Mouse (Mus musculus) intestine, embryonic 14.5 days (tissue): Measurements from ENCODE around the gene Iqcd. TPM values are rescaled to one million over a fixed set of nuclear protein-coding genes. Genes with fewer than 3 reads are reported as not detected.

Experiments used
- ATAC-seq: fragments of 200-750 bp; cut with Nextera tagmentation; replicated peaks from 2 replicates; pipeline ENCODE4 v1.8.0; 2017; ENCODE audit warnings: low read depth, moderate number of reproducible peaks, moderate TSS enrichment, moderate library complexity; ENCODE audit not compliant: low FRiP score, low TSS enrichment
- DNase-seq: peaks from one replicate; pipeline ENCODE4 v3.0.0-alpha.2; 2018; ENCODE audit warnings: low spot score
- H3K27ac ChIP-seq: fragments of 300-500 bp; sonication (generic); 2 replicates; pipeline ENCODE4 v1.5.1; 2014; ENCODE audit warnings: low read depth, mild to moderate bottlenecking, control low read depth
- H3K27me3 ChIP-seq: fragments of 300-500 bp; sonication (generic); replicated peaks from 2 replicates; pipeline ENCODE4 v1.6.1; 2014; ENCODE audit warnings: low read length, control low read depth; ENCODE audit not compliant: control insufficient read depth, insufficient read depth
- H3K36me3 ChIP-seq: fragments of 300-500 bp; sonication (generic); 2 replicates; pipeline ENCODE4 v1.6.1; 2014; ENCODE audit warnings: low read length, control low read depth; ENCODE audit not compliant: control insufficient read depth, insufficient read depth
- H3K4me1 ChIP-seq: fragments of 300-500 bp; sonication (generic); replicated peaks from 2 replicates; pipeline ENCODE4 v1.6.1; 2014; ENCODE audit warnings: low read length, control low read depth, mixed read lengths; ENCODE audit not compliant: control insufficient read depth, insufficient read depth
- H3K4me2 ChIP-seq: fragments of 300-500 bp; sonication (generic); 2 replicates; pipeline ENCODE4 v1.6.1; 2014; ENCODE audit warnings: low read length
- H3K4me3 ChIP-seq: fragments of 300-500 bp; sonication (generic); 2 replicates; pipeline ENCODE4 v1.5.1; 2014; ENCODE audit warnings: low read depth, low read length, control low read depth, mixed read lengths
- H3K9ac ChIP-seq: fragments of 300-500 bp; sonication (generic); 2 replicates; pipeline ENCODE4 v1.6.1; 2014; ENCODE audit warnings: mild to moderate bottlenecking, low read length
- H3K9me3 ChIP-seq: fragments of 300-500 bp; sonication (generic); 2 replicates; pipeline ENCODE4 v1.6.1; 2016; ENCODE audit warnings: low read length, control low read depth; ENCODE audit not compliant: control insufficient read depth
- WGBS: fragments of 180-500 bp; shearing (Covaris S2); extraction: QIAGEN DNeasy Blood & Tissue Kit; methylation state at CpG from one replicate; pipeline ENCODE4 v1.1.7; 2014; 5-methylcytosine and 5-hydroxymethylcytosine counted together
- polyA plus RNA-seq: library from polyadenylated mRNA; unstranded; fragments of >200 nt; fragmentation: Nextera tagmentation; extraction: Ambion mirVana; gene quantifications from 2 replicates; pipeline ENCODE4 v1.2.1, GENCODE M21; 2014

The Iqcd gene
- 0.24 and 0.48 TPM in 2 replicates for polyA plus RNA-seq

DNA sequence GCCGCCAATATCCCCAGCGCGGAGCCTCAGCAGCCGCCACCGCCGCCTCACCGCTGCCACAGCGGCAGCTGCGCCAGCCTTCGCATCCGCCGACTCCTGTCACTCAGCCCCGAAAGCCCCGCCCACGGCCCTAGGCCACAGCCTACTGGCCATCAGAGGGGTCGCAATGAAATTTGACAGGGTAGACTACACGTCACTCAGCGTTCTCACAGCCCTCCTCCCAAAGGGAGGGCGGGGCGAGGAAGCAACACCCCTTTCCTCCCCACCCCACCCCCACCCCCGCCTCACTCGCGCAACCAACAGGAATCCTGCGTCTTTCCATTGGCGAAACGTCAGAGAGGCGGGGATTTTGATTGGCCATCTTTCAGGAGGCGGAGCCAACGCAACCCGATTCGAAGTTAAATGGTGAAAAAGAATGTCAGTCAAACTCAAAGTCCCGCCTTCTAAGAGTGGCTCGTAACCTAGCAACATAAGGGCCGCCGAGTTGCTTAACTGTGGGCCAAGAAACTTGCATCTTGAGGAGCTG lies at the start of gene Iqcd, which contains the start of gene Tpcn1:
Gene Iqcd (plus strand): TSS at position 448 of the 526 bp plus-strand sequence.
Gene Tpcn1 (minus strand): TSS at position 105 of the 526 bp plus-strand sequence.
- H3K4me2 ChIP-seq, result peak within 1 kb of the TSS; percentile 97
- peaks cover 18% of the 10 kb centered on the region for H3K4me1 ChIP-seq
- peak within 1 kb of the TSS; percentile 77 for H3K9ac ChIP-seq
- peaks cover 14% of the 10 kb centered on the region for H3K36me3 ChIP-seq
- DNase-seq, result peak; percentile 98
- peak; percentile 96 for ATAC-seq
- H3K27ac ChIP-seq, result peak within 1 kb of the TSS; percentile 69; the same call in 1 of the 2 replicates
- under 1% methylated on average over 35 of the region's 35 CpGs for WGBS
- H3K4me3 ChIP-seq, result peak within 1 kb of the TSS; percentile 84
- no peaks in the 10 kb centered on the region for H3K27me3 ChIP-seq
- no peaks in the 10 kb centered on the region for H3K9me3 ChIP-seq

DNA sequence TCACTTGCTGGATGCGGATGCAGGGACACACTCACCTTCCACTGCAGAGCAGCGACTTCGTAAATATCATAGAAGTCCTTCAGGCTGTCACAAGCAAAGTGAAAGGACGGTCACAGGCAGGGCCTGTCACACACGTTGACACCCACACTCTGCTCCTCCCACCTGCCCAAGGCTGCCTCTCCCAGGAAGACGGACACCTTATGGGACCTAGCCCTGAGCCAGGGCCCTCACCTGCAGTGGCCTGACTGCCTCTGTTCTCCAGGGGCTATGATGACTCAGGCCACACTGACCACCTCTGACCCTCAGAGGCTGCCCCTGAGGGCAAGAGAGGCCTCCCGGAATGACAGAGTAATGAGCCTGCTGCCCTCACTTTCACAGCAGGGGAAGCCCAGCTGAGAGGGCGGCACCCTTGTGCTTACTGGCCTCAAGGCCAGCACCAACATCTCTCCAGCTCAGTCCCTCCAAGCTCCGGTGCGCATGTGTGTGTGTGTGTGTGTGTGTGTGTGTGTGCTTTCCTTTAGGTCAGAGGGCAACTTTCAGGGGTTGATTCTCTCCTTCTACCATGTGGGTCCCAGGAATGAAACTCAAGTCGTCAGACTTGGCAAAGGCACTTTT lies 40.5 kb upstream of the Iqcd start:
- H3K4me1 ChIP-seq, result peaks cover 13% of the 10 kb centered on the region
- H3K27me3 ChIP-seq, result no peaks in the 10 kb centered on the region
- ATAC-seq, result no peak
- no peak overlapping the region for H3K4me2 ChIP-seq
- H3K27ac ChIP-seq, result no peak overlapping the region
- H3K4me3 ChIP-seq, result no peak overlapping the region
- no peak overlapping the region for H3K9ac ChIP-seq
- H3K9me3 ChIP-seq, result no peaks in the 10 kb centered on the region
- DNase-seq, result no peak
- H3K36me3 ChIP-seq, result peaks cover 41% of the 10 kb centered on the region
- WGBS, result 68% methylated on average over 11 of the region's 11 CpGs

DNA sequence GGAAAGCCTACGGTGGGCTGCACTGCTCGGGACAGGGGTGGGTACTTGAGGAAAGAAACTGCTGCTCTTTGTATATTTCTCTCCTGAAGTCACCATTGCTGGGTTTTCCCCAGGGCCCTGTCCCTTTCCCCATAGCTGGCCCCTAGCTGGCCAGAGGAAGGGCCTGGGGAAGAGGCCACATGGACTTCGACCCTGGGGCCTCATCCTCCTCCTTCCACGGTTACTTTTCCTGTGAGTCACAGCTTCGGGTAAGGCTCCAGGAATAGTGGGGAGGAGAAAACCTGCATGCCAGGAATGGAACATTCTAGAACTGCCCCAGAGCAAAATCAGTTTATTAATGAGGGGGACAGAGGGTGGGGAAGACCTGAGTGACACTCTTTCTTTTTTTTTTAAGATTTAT lies 38.7 kb upstream of the Iqcd start:
- DNase-seq, result no peak
- Histone ChIP-seq H3K4me2 (no peak overlapping the region), H3K9ac (no peak overlapping the region), H3K4me1 (peaks cover 13% of the 10 kb centered on the region), H3K9me3 (no peaks in the 10 kb centered on the region), H3K27me3 (no peaks in the 10 kb centered on the region), H3K4me3 (no peak overlapping the region), H3K27ac (no peak overlapping the region), H3K36me3 (peaks cover 50% of the 10 kb centered on the region)
- ATAC-seq, result no peak
- WGBS, result 74% methylated on average over 5 of the region's 5 CpGs

DNA sequence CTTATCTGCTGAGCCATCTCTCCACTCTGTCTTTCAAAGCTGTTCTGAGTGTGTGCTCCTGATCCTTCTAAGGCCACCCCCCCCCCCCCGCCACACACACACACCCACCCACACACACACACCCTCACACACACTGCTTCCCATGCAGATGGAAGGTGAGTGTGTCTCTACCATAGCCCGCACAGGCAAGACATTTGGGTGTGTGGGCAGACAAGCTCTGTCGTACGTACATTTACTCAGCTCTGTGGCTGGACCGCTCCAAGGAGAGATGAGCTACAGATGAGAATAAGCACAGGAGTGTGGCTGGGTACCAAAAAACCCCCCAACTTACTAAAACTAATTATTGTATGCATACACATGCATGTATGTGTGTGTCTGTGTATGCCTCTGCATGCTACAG lies 38.1 kb upstream of the Iqcd start:
- Histone ChIP-seq H3K27me3 (no peaks in the 10 kb centered on the region), H3K36me3 (peaks cover 55% of the 10 kb centered on the region), H3K4me1 (peaks cover 13% of the 10 kb centered on the region), H3K9me3 (no peaks in the 10 kb centered on the region), H3K9ac (no peak overlapping the region), H3K4me2 (no peak overlapping the region), H3K27ac (no peak overlapping the region), H3K4me3 (no peak overlapping the region)
- DNase-seq (no peak), ATAC-seq (no peak)
- 94% methylated on average over 5 of the region's 5 CpGs for WGBS

DNA sequence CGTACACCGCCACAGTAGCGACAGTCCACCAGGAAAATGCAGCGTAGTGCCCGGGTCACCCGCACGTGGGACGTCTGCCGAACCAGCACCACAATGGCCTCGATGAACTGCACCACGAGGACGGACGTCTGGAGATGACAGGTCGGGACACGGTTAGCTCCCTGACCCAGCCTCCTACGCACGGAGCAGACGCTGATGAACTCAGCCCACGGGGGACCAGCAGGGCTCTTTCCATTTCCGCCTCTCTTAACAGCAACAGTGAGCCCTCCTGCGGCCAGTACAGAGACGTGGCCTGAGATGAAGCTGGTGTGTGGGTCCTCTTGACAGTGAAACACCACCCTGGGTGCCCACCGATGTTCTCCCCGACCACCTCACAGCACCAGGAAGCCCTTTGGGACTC lies 32.9 kb upstream of the Iqcd start:
- peaks cover 54% of the 10 kb centered on the region for H3K36me3 ChIP-seq
- no peak for ATAC-seq

DNA sequence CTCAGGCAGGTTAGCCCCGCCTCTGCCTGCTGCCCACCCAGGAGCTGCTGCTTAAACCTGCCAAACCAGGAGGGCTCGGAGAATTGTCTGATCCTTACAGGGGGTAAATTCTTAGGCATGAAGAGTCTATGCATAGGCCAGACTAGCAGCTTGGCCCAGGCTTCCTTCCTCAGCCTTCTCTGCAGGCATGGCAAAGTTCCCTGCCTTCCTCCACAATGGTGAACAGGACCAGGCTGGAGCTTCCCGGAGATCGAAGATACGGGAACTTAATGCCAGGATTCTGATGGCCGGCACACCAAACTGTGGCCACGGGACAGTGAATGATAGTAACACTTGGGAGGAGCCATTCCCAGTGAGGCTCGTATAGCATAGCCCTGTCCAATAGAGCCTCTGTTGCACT lies 30.8 kb upstream of the Iqcd start:
- 71% methylated on average over 8 of the region's 8 CpGs for WGBS
- Histone ChIP-seq H3K27me3 (no peaks in the 10 kb centered on the region), H3K4me1 (peaks cover 28% of the 10 kb centered on the region), H3K36me3 (peaks cover 42% of the 10 kb centered on the region), H3K4me2 (no peak overlapping the region), H3K4me3 (no peak overlapping the region), H3K9me3 (no peaks in the 10 kb centered on the region), H3K9ac (no peak overlapping the region), H3K27ac (no peak overlapping the region)
- DNase-seq (no peak), ATAC-seq (no peak)

More for the DNA sequence above, 32.9 kb upstream of the Iqcd start:
- DNase-seq, result no peak
- Histone ChIP-seq H3K4me2 (no peak overlapping the region), H3K9me3 (no peaks in the 10 kb centered on the region), H3K4me1 (peaks cover 31% of the 10 kb centered on the region), H3K9ac (no peak overlapping the region), H3K4me3 (no peak overlapping the region), H3K27ac (no peak overlapping the region), H3K27me3 (no peaks in the 10 kb centered on the region)
- 90% methylated on average over 24 of the region's 24 CpGs for WGBS

DNA sequence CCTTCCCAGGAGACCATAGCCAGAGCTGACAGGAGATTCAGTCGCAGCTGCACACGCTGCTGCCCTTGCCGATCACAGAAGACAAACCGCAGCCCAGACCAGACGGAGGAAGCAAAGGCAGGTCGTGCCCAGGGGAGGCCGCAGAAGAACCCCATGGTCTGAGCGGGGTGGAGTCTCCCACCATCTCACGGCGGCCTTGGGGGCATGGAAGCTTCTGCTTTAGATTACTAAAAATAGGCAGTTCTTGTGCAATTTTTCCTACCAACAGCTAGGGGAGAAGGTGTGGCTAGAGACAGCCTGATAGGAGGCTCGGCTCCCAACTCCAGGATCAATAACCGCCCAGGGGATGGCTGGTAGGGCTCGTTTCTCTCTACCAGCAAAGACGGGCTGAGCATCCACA lies 30.1 kb upstream of the Iqcd start:
- H3K36me3 ChIP-seq, result peaks cover 35% of the 10 kb centered on the region
- 62% methylated on average over 14 of the region's 14 CpGs for WGBS
- H3K4me3 ChIP-seq, result no peak overlapping the region
- H3K4me1 ChIP-seq, result peaks cover 34% of the 10 kb centered on the region
- H3K9ac ChIP-seq, result no peak overlapping the region
- no peaks in the 10 kb centered on the region for H3K27me3 ChIP-seq
- peak overlapping the region; percentile 1; the same call in 1 of the 2 replicates for H3K4me2 ChIP-seq
- ATAC-seq (no peak), DNase-seq (no peak)
- no peaks in the 10 kb centered on the region for H3K9me3 ChIP-seq
- H3K27ac ChIP-seq, result no peak overlapping the region

DNA sequence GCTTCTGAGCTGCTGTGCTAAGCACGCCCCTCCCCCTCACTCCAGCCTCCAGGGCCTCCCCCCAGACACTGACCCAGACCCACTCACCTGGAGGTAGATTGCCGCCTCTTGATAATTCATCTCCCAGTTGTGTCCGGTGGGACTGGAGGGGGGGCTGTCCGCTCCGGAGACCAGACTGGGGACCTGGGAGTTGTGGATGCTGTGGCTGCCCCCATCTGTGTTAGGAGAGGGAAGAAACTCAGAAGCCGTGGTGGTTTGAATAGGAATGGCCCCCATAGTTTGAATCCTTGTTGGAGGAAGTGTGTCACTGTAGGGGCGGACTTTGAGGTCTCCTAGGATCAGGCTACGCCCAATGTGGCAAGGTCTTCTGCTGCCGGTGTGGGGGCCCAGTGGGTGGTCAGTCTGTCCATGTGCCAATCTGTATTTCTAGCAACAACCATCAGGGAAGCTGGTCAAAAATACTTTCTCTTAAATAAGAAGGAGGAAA lies 28.6 kb upstream of the Iqcd start:
- Histone ChIP-seq H3K4me2 (peak overlapping the region; percentile 41), H3K36me3 (peaks cover 21% of the 10 kb centered on the region), H3K9me3 (no peaks in the 10 kb centered on the region), H3K27me3 (no peaks in the 10 kb centered on the region), H3K4me1 (peaks cover 46% of the 10 kb centered on the region), H3K27ac (peak overlapping the region; percentile 64), H3K9ac (no peak overlapping the region), H3K4me3 (peak overlapping the region; percentile 18; the same call in 1 of the 2 replicates)
- WGBS, result 41% methylated on average over 9 of the region's 9 CpGs
- DNase-seq (no peak), ATAC-seq (no peak; the same call in 1 of the 2 replicates)
